Mouse (Mus musculus): Measurements from ENCODE around the gene Perm1. TPM values are rescaled to one million over a fixed set of nuclear protein-coding genes. Genes with fewer than 3 reads are reported as not detected.

Perm1 gene
- total RNA-seq (2023) = not detected

DNA sequence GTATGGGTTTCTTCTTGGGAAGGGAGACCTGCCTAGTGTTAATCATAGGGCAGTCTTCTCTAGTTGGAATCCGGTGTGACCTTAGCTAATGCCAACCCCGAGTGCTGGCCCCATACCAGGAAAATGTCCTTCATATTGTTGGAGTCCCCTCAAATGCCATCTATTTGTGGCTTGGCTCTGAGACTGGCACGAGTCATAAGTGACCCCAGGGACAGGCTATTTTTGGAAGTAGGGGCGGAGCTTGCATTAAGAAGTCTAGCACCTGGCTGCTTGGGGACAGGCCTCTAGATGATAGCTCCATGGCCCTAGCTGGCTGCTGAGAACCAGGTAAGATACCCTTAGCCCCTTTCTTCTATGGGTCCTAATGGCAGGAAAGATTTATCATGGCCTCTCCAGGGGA is at the start of gene Perm1:
Perm1 (plus strand) TSS at position 220 of the 400 bp plus-strand sequence.

DNA sequence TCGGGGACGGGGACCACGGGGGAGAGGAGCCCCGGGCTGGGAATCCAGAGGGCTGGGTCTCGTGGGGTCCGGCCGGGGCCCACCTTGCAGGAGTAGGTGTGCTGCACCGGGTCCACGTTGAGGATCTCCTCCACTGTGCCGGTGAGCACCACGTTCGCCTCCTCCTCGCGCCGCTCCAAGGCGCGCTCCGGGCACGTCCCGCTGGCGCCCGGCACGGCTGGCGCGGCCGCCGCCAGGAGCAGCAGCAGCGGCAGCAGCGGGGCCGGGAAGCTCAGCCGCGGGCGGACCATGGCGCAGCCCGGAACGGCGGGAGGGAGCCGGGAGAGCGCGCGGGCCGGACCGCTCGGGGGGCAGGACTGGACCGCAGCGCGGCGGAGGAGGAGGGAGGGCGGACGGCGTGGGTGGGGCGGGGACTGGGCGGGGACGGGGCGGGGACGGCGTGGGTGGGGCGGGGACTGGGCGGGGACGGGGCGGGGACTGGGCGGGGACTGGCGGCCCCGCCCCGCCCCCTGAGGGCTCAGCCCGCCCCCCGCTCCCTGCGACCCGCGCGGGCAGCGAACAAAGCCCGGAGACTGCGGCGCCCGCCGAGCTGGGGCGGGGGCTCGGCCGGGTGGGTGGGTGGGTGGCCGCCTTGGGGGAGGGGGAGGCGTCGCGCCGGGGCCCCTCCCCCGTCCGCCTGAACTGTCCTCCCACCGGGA is 18.4 kb upstream of the Perm1 start, which contains the start of gene Agrn:
Agrn (minus strand) TSS at position 358 of the 698 bp plus-strand sequence.

DNA sequence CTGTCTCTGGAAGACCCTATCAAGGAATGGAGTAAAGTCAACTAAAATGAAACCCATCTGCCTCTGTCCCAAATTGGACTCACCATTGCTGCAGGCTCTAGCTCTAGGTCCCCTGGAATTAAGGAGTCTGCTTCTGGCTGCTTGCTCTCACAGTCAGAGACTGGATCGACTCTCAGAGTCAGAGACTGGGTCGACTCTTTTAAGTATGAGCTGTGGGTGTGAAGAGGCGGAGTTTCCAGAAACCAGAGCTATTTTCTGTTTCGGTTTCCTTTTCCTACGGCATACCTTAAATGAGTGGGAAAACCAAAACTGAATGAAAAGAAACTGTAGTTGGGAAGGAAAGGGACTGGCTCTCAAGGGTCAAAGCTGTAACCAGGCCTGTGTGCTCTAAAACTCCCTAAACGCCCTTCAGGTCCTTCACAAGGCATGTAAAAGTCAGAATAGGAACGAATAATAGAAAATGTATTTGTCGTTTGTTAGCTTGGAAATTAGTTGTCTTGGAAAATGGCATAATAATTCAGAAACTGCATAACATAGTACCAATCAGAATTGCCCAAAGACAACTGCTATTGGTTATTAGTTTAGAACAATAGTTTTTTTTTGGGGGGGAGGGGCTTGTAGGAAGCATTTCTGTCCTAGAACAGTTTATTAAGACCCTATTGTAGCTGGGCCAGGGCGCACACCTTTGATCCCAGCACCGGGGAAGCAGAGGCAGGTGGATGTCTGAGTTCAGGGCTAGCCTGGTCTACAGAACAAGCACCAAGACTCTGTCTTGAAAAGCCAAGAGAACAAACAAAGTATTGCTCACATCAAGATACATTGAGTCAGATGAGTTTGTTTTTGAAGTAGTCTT is 14.8 kb upstream of the Perm1 start, which contains the start of gene Isg15:
Isg15 (minus strand) TSS at position 196 of the 853 bp plus-strand sequence.

DNA sequence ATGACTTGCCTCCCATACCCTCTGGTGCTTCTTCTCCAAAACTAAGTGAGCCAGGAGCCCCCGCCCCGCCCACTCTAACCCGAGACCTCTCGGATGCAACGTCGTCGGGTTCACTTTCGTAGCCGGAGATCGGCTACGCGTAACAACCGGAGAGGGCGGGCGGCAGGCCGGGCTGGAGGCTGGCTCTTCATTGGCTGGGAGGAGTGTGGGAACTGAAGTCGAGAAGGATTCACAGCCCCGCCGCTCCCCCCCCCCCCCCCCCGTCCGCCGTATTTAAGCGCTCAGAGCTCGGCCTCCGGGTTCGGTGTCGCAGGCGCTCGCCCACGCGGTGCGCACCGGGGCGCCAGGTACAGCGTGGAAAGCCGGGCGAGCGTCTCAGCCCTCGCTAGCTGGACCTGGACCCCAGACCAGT is 12.7 kb upstream of the Perm1 start, which contains the start of gene AW011738:
AW011738 (plus strand) TSS at position 304 of the 412 bp plus-strand sequence.

DNA sequence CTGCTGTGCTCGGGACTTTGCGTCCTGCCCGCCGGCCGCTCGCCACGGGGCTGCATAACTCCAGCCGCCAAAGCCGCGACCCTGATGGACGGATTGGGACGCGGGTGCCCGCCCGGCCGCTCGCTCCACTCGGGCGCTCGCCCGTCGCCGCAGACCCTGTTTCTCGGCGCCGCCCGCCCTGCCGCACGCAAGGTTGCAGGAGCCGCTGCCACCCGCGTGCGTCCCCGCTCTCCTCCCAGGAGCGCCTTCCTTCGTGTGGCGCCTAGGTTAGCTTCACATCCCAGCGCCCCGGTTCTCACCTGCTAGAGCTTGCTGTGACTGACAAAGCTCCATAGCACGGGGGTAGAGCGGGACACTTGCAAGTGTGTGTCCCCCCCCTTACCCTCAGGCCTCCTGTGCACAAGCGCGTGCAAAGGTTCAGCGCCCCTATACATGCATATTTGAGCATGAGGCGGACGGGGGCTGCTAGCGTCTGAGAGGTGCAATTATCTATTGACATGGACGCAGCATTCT is 19.1 kb downstream of the Perm1 start, which contains the start of gene Plekhn1:
Plekhn1 (minus strand) TSS at position 157 of the 513 bp plus-strand sequence.

DNA sequence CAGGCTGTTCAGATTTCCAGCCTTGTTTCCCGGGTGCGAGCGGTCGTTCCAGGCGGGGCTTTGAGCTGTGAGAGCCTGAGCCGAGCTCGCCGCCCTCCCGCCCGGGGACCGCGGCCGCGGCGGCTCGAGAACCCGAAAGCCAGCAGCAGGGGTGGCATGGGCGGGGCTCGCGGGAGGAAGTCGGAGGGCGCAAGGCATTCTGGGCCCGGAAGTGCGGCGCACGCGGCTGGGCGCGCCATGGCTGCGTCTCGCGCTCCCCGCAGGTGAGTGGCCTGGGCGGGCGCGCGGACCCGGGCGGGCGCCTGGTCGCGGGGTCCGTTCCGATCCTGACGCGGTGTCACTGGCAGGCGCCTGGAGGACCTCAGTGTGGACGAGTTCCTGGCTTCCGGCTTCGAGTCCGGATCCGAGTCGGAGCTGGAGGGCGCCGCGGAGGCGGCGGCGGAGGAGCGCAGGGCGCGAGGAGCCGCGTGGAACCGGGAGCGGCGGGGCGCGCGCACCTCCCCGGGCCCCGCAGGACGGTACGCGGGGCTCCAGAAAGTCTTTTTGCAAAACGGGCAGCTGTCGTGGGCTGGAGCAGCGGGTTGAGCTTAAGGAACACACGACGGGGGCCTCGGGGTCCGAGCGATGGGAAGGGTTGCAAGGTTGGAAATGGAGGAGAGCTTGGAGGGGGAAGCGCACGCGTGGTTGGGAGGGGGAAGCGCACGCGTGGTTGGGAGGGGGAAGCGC is 20.3 kb downstream of the Perm1 start, which contains the start of gene Noc2l:
Noc2l (plus strand) TSS at position 203 of the 726 bp plus-strand sequence.

DNA sequence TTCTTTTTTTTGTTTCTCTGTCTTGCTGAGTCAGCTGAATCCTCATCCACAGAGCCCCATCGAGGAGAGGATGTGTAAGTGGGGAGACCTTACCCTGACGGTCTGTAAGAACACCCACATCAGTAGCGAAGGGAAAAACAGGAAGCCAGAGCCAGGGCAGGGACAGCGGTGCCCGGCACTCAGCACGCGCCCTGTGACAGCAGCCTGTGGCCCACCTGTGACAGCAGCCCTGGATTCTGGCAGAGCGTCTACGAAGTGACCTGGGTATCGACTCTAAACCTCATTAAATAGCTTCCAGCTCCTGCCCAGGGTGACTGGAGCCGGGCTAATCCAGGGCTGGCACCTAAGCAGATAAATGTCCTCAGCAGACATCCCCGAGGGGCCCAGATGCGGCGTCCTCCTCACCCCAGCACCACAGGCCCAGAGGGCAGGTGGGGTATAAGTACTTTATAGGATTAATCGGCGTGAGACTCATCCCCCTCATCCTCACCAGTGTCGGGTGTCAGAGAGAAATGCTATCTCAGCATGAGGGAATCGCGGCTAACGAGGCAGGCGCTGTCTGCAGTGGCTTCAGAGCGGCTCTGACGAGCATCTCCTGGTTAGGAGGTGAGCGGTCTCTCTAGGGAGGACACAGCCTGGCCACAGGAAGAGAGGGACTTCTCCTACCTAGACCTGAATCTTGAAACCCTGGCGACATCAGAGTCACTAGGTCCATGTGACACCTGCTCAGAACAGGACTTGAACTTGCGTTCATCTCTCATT is 39.6 kb downstream of the Perm1 start, which contains the start of gene Samd11:
Samd11 (minus strand) TSS at position 580 of the 762 bp plus-strand sequence.

Other genes starting within 250 kb of the Perm1 start
- 1 to 10 TPM; 2.0 to 2.4 TPM for gene B3galt6, start 223.2 kb upstream of the Perm1 start, total RNA-seq (2023)
- 100 to 1,000 TPM in 1 of 2 experiments, 10 to 100 TPM in 1; 97.9 to 120 TPM for gene Sdf4, start 223.0 kb upstream of the Perm1 start, total RNA-seq (2023)
- gene Tnfrsf4, start 202.0 kb upstream of the Perm1 start, total RNA-seq (2023) = 1 to 10 TPM; 1.9 to 2.0 TPM
- gene Tnfrsf18, start 189.7 kb upstream of the Perm1 start, total RNA-seq (2023) = 1 to 10 TPM; 3.9 to 6.7 TPM
- gene Ttll10, start 156.5 kb upstream of the Perm1 start, total RNA-seq (2023) = not detected
- 10 to 100 TPM; 14.9 to 19.7 TPM for gene 9430015G10Rik, start 105.9 kb upstream of the Perm1 start, total RNA-seq (2023)
- under 1 TPM; 0.20 to 0.29 TPM for gene Rnf223, start 85.4 kb upstream of the Perm1 start, total RNA-seq (2023)
- 10 to 100 TPM; 13.3 to 16.7 TPM for gene Agrn, start 18.4 kb upstream of the Perm1 start, total RNA-seq (2023)
- 10 to 100 TPM; 10.3 to 11.6 TPM for gene Isg15, start 15.1 kb upstream of the Perm1 start, total RNA-seq (2023)
- 1 to 10 TPM; 5.1 to 8.5 TPM for gene AW011738, start 12.6 kb upstream of the Perm1 start, total RNA-seq (2023)
- 10 to 100 TPM; 14.7 to 15.2 TPM for gene Plekhn1, start 19.0 kb downstream of the Perm1 start, total RNA-seq (2023)
- 10 to 100 TPM; 27.6 to 28.7 TPM for gene Noc2l, start 20.1 kb downstream of the Perm1 start, total RNA-seq (2023)
- gene Samd11, start 39.8 kb downstream of the Perm1 start, total RNA-seq (2023) = 1 to 10 TPM; 3.2 to 3.9 TPM
- not detected for gene Vmn2r-ps159, start 115.2 kb downstream of the Perm1 start, total RNA-seq (2023)

All from neutrophil, adult 59 days (primary cell).